Mouse (Mus musculus) lung, embryonic 14.5 days (tissue): ENCODE data around the gene Rgs10. TPM values are rescaled to one million over a fixed set of nuclear protein-coding genes. Genes with fewer than 3 reads are reported as not detected.

Experiments used
- ATAC-seq: fragments of 200-750 bp; cut with Nextera tagmentation; 2 replicates; pipeline ENCODE4 v1.8.0; 2017; ENCODE audit warnings: mild to moderate bottlenecking, moderate TSS enrichment, moderate library complexity; ENCODE audit not compliant: insufficient read depth
- DNase-seq: peaks from one replicate; pipeline ENCODE4 v3.0.0-alpha.2; 2015
- H3K27ac ChIP-seq: fragments of 300-500 bp; sonication (generic); 2 replicates; pipeline ENCODE4 v1.5.1; 2014; ENCODE audit warnings: low read depth, mild to moderate bottlenecking, moderate library complexity
- H3K27me3 ChIP-seq: fragments of 300-500 bp; sonication (generic); 2 replicates; pipeline ENCODE4 v1.6.1; 2014; ENCODE audit warnings: low read length, control low read depth; ENCODE audit not compliant: insufficient read depth
- H3K36me3 ChIP-seq: fragments of 300-500 bp; sonication (generic); 2 replicates; pipeline ENCODE4 v1.6.1; 2014; ENCODE audit warnings: control low read depth; ENCODE audit not compliant: insufficient read depth
- H3K4me1 ChIP-seq: fragments of 300-500 bp; sonication (generic); 2 replicates; pipeline ENCODE4 v1.6.1; 2014; ENCODE audit warnings: antibody characterized with exemption, control low read depth; ENCODE audit not compliant: insufficient read depth
- H3K4me2 ChIP-seq: fragments of 300-500 bp; sonication (generic); 2 replicates; pipeline ENCODE4 v1.6.1; 2014; ENCODE audit warnings: mild to moderate bottlenecking
- H3K4me3 ChIP-seq: fragments of 300-500 bp; sonication (generic); 2 replicates; pipeline ENCODE4 v1.5.1; 2014; ENCODE audit warnings: low read depth, low read length
- H3K9ac ChIP-seq: fragments of 300-500 bp; sonication (generic); 2 replicates; pipeline ENCODE4 v1.6.1; 2014
- H3K9me3 ChIP-seq: fragments of 300-500 bp; sonication (generic); 2 replicates; pipeline ENCODE4 v1.6.1; 2016; ENCODE audit warnings: low read depth, low read length, control low read depth
- CTCF ChIP-seq: IDR thresholded peaks from 2 replicates; pipeline ENCODE4 v1.5.1; 2016; ENCODE audit warnings: antibody characterized with exemption, low read depth
- WGBS: fragments of 180-500 bp; shearing (Covaris S2); extraction: QIAGEN DNeasy Blood & Tissue Kit; methylation state at CpG from one replicate; pipeline ENCODE4 v1.1.7; 2014; 5-methylcytosine and 5-hydroxymethylcytosine counted together
- polyA plus RNA-seq: library from polyadenylated mRNA; unstranded; fragments of >200 nt; fragmentation: Nextera tagmentation; extraction: Ambion mirVana; gene quantifications from 2 replicates; pipeline ENCODE4 v1.2.1, GENCODE M21; 2014

Rgs10 gene
- polyA plus RNA-seq, 1 experiment from 2014 or later: 31.1 TPM

- H3K9me3 ChIP-seq: no peaks in the 10 kb centered on the region
- no peak overlapping the region for H3K4me3 ChIP-seq
- H3K4me2 ChIP-seq: no peak overlapping the region
- TF ChIP-seq CTCF: no peak
- H3K4me1 ChIP-seq: no peaks in the 10 kb centered on the region
- no peaks in the 10 kb centered on the region for H3K36me3 ChIP-seq
- no peak for ATAC-seq
- H3K27me3 ChIP-seq: no peaks in the 10 kb centered on the region
- no peak overlapping the region for H3K27ac ChIP-seq
- no peak overlapping the region for H3K9ac ChIP-seq
- no peak for DNase-seq
- 65% methylated on average over 10 of the region's 10 CpGs for WGBS
These were observed 34.7 kb downstream of the Rgs10 start for GRCm38 (mm10) chr7:128383726-128384463.

GRCm38 (mm10) chr7:128383189-128383725 lies 35.3 kb downstream of the Rgs10 start:
- H3K27ac ChIP-seq: no peak overlapping the region
- H3K9me3 ChIP-seq: no peaks in the 10 kb centered on the region
- H3K4me3 ChIP-seq: no peak overlapping the region
- DNase-seq (no peak), ATAC-seq (no peak)
- no peak overlapping the region for H3K4me2 ChIP-seq
- no peak overlapping the region for H3K9ac ChIP-seq
- no peaks in the 10 kb centered on the region for H3K4me1 ChIP-seq
- no peaks in the 10 kb centered on the region for H3K27me3 ChIP-seq
- no peak for TF ChIP-seq CTCF
- WGBS: 66% methylated on average over 7 of the region's 7 CpGs
- no peaks in the 10 kb centered on the region for H3K36me3 ChIP-seq

DNA sequence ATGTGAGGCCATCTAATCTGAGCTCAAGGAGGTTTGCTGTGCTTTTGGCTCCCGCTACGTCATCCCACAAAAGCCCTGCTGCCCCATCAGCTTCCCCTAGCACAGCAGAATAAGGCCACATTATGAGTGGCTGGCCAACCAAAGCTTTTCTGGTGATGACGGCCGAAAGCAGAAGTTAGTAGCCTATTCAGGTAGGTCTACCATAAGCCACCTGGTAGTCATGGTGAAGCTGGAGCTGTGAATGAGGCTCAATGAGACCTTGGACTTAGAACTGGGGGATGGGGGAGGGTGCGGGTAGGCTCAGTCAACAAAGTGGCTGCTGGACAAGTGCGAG lies 36.1 kb downstream of the Rgs10 start:
- Histone ChIP-seq H3K9me3 (no peaks in the 10 kb centered on the region), H3K4me2 (no peak overlapping the region), H3K27ac (no peak overlapping the region), H3K9ac (no peak overlapping the region), H3K4me3 (no peak overlapping the region), H3K4me1 (no peaks in the 10 kb centered on the region), H3K27me3 (no peaks in the 10 kb centered on the region), H3K36me3 (no peaks in the 10 kb centered on the region)
- WGBS: 87% methylated on average over 6 of the region's 6 CpGs
- TF ChIP-seq CTCF: no peak
- DNase-seq: no peak
- ATAC-seq: no peak

GRCm38 (mm10) chr7:128381811-128382526 lies 36.6 kb downstream of the Rgs10 start:
- no peak for TF ChIP-seq CTCF
- 70% methylated on average over 14 of the region's 14 CpGs for whole genome bisulfite sequencing
- H3K4me3 ChIP-seq: no peak overlapping the region
- H3K4me2 ChIP-seq: no peak overlapping the region
- DNase-seq: no peak
- H3K9ac ChIP-seq: no peak overlapping the region
- H3K36me3 ChIP-seq: no peaks in the 10 kb centered on the region
- H3K27me3 ChIP-seq: no peaks in the 10 kb centered on the region
- H3K4me1 ChIP-seq: no peaks in the 10 kb centered on the region
- no peak overlapping the region for H3K27ac ChIP-seq
- no peaks in the 10 kb centered on the region for H3K9me3 ChIP-seq
- no peak for ATAC-seq

DNA sequence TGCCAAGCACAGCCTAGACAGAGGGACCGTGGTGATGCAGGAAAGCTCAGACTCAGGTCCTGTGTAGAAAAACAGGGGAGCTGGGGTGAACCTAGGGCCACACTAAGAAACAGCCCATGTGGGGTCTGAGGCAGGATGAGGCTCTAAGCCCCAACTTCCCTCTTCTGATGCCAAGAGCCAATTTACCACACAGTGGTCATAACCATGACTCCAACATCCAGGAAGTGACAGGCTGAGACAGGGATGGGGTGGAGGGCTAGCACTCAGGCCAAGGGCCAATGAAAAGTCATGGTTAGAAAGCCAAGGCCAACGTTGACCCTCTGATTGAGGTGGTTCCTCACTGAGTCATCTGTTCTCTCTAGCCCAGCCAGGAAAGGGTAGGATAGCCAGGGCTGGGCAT lies 37.6 kb downstream of the Rgs10 start:
- Histone ChIP-seq H3K4me3 (no peak overlapping the region), H3K4me1 (no peaks in the 10 kb centered on the region), H3K4me2 (no peak overlapping the region), H3K27me3 (no peaks in the 10 kb centered on the region), H3K36me3 (no peaks in the 10 kb centered on the region), H3K9ac (no peak overlapping the region), H3K9me3 (no peaks in the 10 kb centered on the region), H3K27ac (no peak overlapping the region)
- no peak for DNase-seq
- 75% methylated on average over 2 of the region's 2 CpGs for WGBS
- TF ChIP-seq CTCF: no peak
- ATAC-seq: peak; percentile 18; the same call in 1 of the 2 replicates

GRCm38 (mm10) chr7:128379162-128379805 lies 39.3 kb downstream of the Rgs10 start:
- DNase-seq (peak; percentile 63), ATAC-seq (peak; percentile 57; the same call in 1 of the 2 replicates)
- Histone ChIP-seq H3K27me3 (no peaks in the 10 kb centered on the region), H3K4me1 (no peaks in the 10 kb centered on the region), H3K27ac (peak overlapping the region; percentile 19; the same call in 1 of the 2 replicates), H3K4me3 (no peak overlapping the region), H3K9ac (no peak overlapping the region; the same call in 1 of the 2 replicates), H3K4me2 (peak overlapping the region; percentile 35; the same call in 1 of the 2 replicates), H3K9me3 (no peaks in the 10 kb centered on the region), H3K36me3 (no peaks in the 10 kb centered on the region)
- WGBS: 45% methylated on average over 16 of the region's 16 CpGs
- TF ChIP-seq CTCF: no peak
